Mouse (Mus musculus): ENCODE measurements at regions not wholly inside any gene's neighbourhood (a gene's known extent, or its start where the extent isn't known, plus 50 kb on each side); places are given as distances from the start of the nearest gene placed in this dataset.

DNA sequence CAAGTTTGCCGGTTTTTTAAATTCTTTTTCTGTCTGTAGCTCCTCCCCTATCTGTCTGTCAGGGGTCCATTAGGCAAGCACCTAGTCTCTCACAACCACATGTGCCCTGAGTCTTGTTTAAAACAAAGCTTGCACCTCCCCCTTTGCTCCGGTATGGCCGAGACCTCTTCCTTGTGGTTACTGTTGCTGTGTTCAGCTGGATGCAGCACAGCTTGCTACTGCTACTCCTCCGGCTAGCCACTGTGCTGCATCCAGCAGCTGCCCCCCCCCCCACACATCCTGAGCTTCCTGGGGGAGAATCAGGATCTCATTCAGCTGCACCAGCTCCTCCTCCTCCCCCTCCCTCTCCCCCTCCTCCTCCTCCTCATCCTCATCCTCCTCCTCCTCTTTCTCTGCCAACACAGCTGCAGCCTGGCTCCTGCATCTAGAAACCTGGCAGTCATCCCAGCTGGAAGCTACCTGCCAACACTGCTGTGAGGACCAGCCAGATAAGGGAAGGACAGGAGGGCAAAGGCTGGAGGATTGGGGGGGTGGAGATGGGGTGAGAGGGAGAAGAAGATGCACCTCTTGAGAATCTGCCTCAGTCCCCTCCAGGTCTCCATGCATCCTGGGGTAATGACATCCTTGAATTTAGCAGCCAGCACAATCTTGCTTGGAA lies 114.8 kb upstream of the Tmem260 start:
- DNase-seq (ENCODE audit: low read depth, low spot score), result no peak

DNA sequence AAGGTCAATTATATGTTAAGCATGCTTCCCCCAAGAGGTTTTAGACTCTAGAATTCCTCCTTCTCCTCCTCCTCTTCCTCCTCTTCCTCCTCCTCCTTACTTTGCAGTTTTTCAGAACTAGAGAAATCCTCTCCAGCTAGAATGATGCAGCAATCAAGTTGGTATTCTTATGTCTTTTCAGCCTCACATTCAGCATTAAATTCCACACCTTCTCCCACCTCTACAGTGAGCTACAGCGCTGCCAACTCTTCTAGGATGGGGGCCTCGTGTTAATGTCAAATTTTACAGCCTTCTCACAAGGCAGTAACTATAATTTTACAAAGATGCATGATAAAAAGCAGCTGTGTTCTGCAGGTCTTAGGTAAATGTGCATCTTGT lies 114.3 kb upstream of the Tmem260 start:
- DNase-seq (ENCODE audit: low read depth, low spot score), result no peak

DNA sequence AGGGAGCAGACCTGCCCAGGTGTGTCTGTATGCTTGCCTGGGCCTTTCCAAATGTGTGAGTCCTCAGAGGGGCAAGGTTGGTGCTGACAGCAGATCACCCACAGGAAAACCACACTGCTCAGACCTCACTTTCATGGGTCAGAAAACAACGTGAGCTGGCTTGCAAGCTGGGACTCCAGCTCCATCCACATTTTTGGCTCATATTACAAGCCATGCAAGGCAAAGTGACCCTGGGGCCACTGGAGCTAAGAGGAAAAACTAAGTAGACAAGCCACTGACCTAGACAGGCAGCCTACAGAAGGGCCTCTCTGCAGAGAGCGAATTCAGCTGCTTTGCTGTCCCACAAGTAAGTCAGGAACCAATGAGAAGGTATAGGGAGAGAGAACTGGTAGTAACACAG lies 113.7 kb upstream of the Tmem260 start:
- no peak for DNase-seq (ENCODE audit: low read depth, low spot score)

- DNase-seq (ENCODE audit: low read depth, low spot score), result no peak
Observed at GRCm38 (mm10) chr14:48332660-48333059, 113.3 kb upstream of the Tmem260 start.

DNA sequence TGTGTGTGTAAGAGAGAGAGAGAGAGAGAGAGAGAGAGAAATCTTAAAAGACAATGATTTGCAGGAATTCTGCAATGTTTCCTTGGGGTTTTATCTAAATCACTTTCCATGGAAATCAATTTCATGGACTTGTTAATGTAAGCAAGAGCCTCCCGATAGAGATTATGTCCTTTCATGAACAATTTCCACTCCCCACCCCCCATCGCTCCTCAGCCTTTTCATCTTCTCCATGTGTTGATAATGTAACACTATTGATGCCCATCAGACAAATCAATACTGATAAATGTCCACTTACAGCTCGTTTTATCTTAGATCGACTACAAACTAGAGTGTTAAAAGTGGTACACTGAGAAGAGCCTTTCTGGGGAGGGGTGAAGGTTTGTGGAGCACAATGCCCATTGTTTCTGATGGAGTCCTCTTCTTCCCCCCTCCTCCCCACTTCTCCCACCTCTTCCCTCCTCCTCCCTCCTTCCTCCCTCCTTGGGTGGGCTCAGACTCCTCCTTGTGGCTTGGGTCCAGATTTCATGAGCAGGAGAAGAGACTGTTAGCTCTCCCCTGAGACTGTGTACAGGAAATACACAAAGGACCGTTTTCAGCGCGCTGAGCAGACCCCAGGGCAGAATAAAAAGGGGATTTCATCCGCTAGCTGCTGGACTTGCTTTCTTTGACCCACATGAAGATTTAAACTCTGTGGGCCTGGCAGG lies 111.7 kb upstream of the Tmem260 start:
- no peak for DNase-seq (ENCODE audit: low read depth, low spot score)

- DNase-seq (ENCODE audit: low read depth, low spot score), result no peak
Observed at GRCm38 (mm10) chr14:48339434-48339833, 106.5 kb upstream of the Tmem260 start.

- DNase-seq (ENCODE audit: low read depth, low spot score), result no peak
Observed at GRCm38 (mm10) chr14:48342944-48343343, 103.0 kb upstream of the Tmem260 start.

DNA sequence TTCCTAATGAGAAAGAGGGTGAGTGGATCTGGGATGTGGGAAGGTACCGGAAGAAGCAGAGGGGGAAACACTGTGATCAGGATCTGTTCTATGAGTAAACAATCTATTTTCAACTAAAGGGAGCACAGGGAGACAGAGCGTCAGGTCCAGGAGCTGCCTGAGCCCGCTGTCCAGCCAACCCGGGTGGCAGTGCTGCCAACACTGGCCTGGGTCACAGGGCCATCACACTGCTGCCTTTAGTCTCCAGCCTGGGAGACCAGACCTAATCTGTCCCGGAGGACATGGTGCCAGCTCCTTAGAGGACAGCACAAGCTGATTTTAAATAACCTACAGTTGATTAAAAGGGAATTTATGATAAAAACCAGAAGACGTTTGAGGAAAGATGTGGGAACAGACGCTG lies 100.0 kb upstream of the Tmem260 start:
- DNase-seq (ENCODE audit: low read depth, low spot score), result no peak

DNA sequence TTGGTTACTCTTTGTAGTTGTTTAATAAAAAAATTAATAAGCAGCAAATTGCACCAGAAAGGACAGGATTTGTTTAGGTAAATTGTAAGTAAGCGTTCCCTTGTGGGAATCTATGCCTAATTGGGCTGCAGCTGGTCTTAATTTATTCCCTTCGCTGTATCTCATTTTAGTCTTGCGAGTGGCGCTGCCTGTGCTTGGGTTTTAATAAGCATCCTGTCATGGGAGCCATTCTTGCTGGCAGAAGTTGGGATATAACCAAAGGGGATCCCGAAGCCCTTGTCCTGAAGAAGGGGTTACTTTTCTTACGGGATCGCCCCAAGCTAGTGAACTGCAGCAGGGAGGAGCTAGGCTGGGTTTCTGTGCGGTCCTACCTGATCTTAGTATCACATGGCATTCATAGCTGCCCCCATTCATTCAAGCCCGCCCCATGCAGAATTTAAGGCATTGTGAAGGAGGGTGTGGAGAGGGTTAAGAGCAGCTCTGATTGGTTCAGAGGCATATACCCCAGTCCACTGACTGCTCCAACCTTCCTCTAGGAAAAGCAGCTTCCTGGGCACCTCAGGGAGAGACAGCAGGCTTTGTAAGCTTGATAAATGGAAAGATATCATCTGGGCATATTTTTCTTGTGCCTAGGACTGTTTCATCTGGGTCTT lies 96.4 kb upstream of the Tmem260 start:
- no peak for DNase-seq (ENCODE audit: low read depth, low spot score)

- no peak for DNase-seq (ENCODE audit: low read depth, low spot score)
Observed at GRCm38 (mm10) chr14:48351652-48352051, 94.3 kb upstream of the Tmem260 start.

DNA sequence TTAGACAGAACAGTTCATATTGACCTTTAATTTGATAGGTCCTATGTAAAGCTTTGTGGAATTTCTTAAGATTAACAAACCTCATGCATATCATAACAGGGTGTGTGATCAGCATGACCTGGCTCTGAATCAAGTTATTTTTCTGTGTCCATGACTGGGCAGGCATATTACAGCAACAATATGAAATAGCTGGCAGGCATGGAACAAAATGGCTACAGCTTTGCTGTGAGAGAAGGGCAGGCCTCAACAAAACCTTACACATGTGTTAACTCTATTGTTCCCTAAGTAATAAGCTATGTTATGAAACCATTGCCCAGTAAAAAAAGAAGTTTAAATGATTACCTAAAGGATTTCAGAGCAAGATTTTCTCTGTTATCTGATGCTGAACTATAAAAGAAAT lies 93.1 kb upstream of the Tmem260 start:
- DNase-seq (ENCODE audit: low read depth, low spot score), result no peak

- DNase-seq (ENCODE audit: low read depth, low spot score), result no peak
Observed at GRCm38 (mm10) chr14:48354176-48354575, 91.7 kb upstream of the Tmem260 start.

GRCm38 (mm10) chr14:48357441-48357840 lies 88.5 kb upstream of the Tmem260 start:
- DNase-seq (ENCODE audit: low read depth, low spot score), result no peak

DNA sequence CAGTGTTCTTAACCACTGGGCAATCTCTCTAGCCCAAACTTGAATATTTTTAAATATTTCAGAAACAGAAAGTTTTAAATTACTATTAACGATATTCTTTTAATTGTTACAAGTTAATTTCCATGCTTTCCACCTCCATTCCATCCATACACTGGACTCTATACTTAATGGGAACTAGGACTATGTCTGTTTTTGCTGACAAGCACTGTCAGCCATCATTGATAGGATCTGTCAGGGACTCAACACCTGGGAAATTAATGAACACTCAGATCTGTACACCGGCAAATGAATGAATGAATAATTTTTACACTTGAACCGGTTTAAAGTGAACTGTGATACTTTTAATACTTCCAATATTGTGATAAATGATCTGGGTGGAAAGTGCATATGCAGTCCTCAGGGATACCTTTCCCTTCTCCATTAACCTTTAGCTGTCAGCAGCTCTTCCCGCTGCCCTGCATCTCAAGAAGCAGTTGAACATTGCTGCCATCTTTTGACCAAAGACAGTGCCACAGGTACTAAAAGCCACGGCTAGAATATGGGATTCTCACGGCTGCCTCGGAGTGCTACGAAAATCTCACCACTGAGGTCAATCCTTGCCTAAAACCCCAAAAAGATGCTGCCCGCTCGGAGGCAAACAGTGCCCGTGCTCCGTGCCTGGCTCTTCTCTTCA lies 87.3 kb upstream of the Tmem260 start:
- peak; percentile 49 for DNase-seq (ENCODE audit: low read depth, low spot score)

DNA sequence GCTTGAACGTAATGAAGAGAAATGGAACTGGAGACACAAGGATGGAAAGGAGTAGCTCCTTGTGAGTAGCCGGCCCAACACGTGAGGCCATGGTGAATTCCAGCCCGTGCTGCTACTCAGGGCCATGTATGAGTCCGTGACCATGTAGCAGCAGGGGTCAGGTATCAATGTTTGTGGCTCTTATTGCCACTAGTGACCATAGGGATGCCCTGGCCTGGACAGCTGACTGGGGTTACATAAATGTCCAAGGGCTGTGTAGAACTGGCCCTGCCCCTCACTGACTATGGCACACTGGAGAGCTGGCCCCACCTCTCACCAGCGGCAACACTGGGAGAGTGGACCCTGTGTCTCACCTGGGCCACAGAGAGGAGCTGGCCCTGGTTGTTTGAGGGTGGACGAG lies 84.1 kb upstream of the Tmem260 start:
- DNase-seq (ENCODE audit: low read depth, low spot score), result no peak

DNA sequence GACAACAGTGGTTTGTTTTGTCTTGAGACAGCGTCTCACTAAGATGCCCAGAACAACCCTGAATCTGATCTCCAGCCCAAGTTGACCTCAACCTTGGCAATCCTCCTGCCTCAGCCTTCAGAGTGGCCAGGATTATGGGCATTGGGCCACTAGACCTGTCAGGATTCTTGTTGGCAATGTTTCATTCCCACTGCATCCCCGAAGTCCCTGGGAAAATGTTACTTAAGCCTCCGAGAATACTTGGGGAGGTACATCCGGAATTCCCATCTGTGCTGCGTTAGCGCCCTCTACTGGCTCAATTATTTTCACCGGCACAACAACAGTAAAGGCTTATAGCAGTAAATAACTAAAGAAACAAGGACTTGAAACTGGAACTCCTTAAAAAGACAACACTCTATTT lies 78.9 kb upstream of the Tmem260 start:
- peak; percentile 62 for DNase-seq (ENCODE audit: low read depth, low spot score)

GRCm38 (mm10) chr14:48370322-48370721 lies 75.6 kb upstream of the Tmem260 start:
- peak; percentile 57 for DNase-seq (ENCODE audit: low read depth, low spot score)

- DNase-seq (ENCODE audit: low read depth, low spot score), result peak; percentile 69
Observed at GRCm38 (mm10) chr14:48371766-48372165, 74.2 kb upstream of the Tmem260 start.

DNA sequence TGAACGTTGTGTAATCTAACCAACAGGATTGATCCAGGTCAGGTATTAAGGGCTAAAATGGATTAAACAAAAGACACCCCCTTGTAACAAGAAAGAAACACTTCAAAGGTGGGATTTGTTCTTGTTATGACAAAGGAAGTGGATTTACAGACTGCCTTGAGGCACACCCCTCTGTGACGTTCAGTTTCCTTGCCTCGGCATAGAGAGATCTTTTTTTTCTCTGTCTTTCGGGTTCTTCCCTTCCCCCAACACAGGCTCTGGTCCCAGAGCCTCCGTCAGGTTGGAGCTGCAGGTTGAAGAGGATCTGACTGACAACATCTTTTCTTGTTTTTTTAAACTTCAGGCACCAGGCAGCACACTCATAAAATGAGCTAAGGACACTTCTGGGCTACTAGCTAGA lies 69.8 kb upstream of the Tmem260 start:
- no peak for DNase-seq (ENCODE audit: low read depth, low spot score)
